Mouse (Mus musculus): ENCODE measurements at regions not wholly inside any gene's neighbourhood (a gene's known extent, or its start where the extent isn't known, plus 50 kb on each side); places are given as distances from the start of the nearest gene placed in this dataset.
"Not testable (repeated sequence)": the region's sequence is repeated elsewhere in the genome, so short reads cannot be mapped to it uniquely, and the experiment has no call there.

- not testable (repeated sequence) for H3K9ac ChIP-seq; H3K4me2 ChIP-seq; H3K4me1 ChIP-seq (replicated peaks); H3K4me3 ChIP-seq; H3K27ac ChIP-seq (replicated peaks); ATAC-seq (ENCODE audit: low FRiP score, low read depth); H3K27me3 ChIP-seq
- WGBS, result 100% methylated on average over 1 of the region's 2 CpGs
- H3K36me3 ChIP-seq, result peaks cover 13% of the 10 kb centered on the region
- H3K9me3 ChIP-seq, result peaks cover 18% of the 10 kb centered on the region
Observed at GRCm38 (mm10) chr17:17197229-17197628, 76.0 kb downstream of the Zfp97 start.

GRCm38 (mm10) chr17:17229069-17229468, 107.9 kb downstream of the Zfp97 start:
- no peak for ATAC-seq (ENCODE audit: low FRiP score, low read depth)
- Histone ChIP-seq H3K27me3 (no peaks in the 10 kb centered on the region), H3K4me1 (replicated peaks) (no peaks in the 10 kb centered on the region), H3K27ac (replicated peaks) (no peak overlapping the region), H3K9me3 (0 out of 2 replicates have a peak, but pooled peaks cover 6% of the 10 kb centered on the region), H3K9ac (no peak overlapping the region), H3K4me3 (no peak overlapping the region), H3K36me3 (no peaks in the 10 kb centered on the region), H3K4me2 (no peak overlapping the region)
- 36% methylated on average over 2 of the region's 2 CpGs for WGBS

GRCm38 (mm10) chr17:17234329-17235185, 113.3 kb downstream of the Zfp97 start:
- H3K9ac ChIP-seq, result peak overlapping the region; percentile 59
- peak overlapping the region; percentile 65 for H3K4me3 ChIP-seq
- WGBS, result under 1% methylated on average over 22 of the region's 22 CpGs
- not testable (repeated sequence) for H3K27me3 ChIP-seq; H3K36me3 ChIP-seq; H3K9me3 ChIP-seq; H3K4me1 ChIP-seq (replicated peaks)
- peak overlapping the region; percentile 87 for H3K27ac ChIP-seq (replicated peaks)
- ATAC-seq (ENCODE audit: low FRiP score, low read depth), result peak; percentile 100
- H3K4me2 ChIP-seq, result peak overlapping the region; percentile 61

- ATAC-seq (ENCODE audit: low FRiP score, low read depth); H3K36me3 ChIP-seq; H3K4me1 ChIP-seq (replicated peaks); H3K9me3 ChIP-seq; H3K27me3 ChIP-seq: not testable (repeated sequence)
- Histone ChIP-seq H3K4me3 (peak overlapping the region; percentile 65), H3K4me2 (peak overlapping the region; percentile 61), H3K27ac (replicated peaks) (peak overlapping the region; percentile 76; the same call in 1 of the 2 replicates), H3K9ac (peak overlapping the region; percentile 53)
- WGBS, result 2% methylated on average over 5 of the region's 5 CpGs
Observed at GRCm38 (mm10) chr17:17235186-17235482, 113.9 kb downstream of the Zfp97 start.
